Mouse (Mus musculus) liver, embryonic 14.5 days (tissue): ENCODE measurements around the gene Olfr266. TPM values are rescaled to one million over a fixed set of nuclear protein-coding genes. Genes with fewer than 3 reads are reported as not detected.

ENCODE experiments used
- ATAC-seq: fragments of 200-750 bp; cut with Nextera tagmentation; 2 replicates; pipeline ENCODE4 v1.8.0; 2017; ENCODE audit warnings: moderate number of reproducible peaks, mild to moderate bottlenecking, moderate library complexity; ENCODE audit not compliant: insufficient read depth
- DNase-seq, 3 experiments: peaks; one replicate each; pipeline ENCODE4 v3.0.0-alpha.2; 2012 to 2013; ENCODE audit warnings: low read depth in 3 of 3, low spot score in 3 of 3
- H3K27ac ChIP-seq: fragments of 300-500 bp; sonication (generic); 2 replicates; pipeline ENCODE4 v1.5.1; 2014; ENCODE audit warnings: moderate library complexity, mild to moderate bottlenecking, control low read depth, inconsistent platforms
- H3K27me3 ChIP-seq: fragments of 300-500 bp; sonication (generic); 2 replicates; pipeline ENCODE4 v1.6.1; 2014; ENCODE audit warnings: mild to moderate bottlenecking, low read length, moderate library complexity; ENCODE audit not compliant: control insufficient read depth, insufficient read depth
- H3K36me3 ChIP-seq: fragments of 300-500 bp; sonication (generic); replicated peaks from 2 replicates; pipeline ENCODE4 v1.6.1; 2014; ENCODE audit warnings: low read depth; ENCODE audit not compliant: control insufficient read depth, insufficient read depth
- H3K4me1 ChIP-seq, 2 experiments: fragments of 200-500 bp in 1 of 2; fragments of 300-500 bp in 1 of 2; sonication (generic) in 1 of 2; replicated peaks; 2 replicates each; pipeline ENCODE4 v1.6.1; 2012 to 2014; ENCODE audit warnings: antibody characterized with exemption in 1 of 2, inconsistent platforms in 1 of 2, low read length in 1 of 2; ENCODE audit not compliant: control insufficient read depth in 2 of 2, insufficient read depth in 2 of 2
- H3K4me2 ChIP-seq: fragments of 300-500 bp; sonication (generic); 2 replicates; pipeline ENCODE4 v1.6.1; 2014; ENCODE audit warnings: low read depth, mild to moderate bottlenecking, control low read depth, moderate library complexity
- H3K4me3 ChIP-seq, 2 experiments: fragments of 200-500 bp in 1 of 2; fragments of 300-500 bp in 1 of 2; sonication (generic) in 1 of 2; 2 replicates each; pipeline ENCODE4 v1.5.1; 2012 to 2014; ENCODE audit warnings: low read depth in 2 of 2, low read length in 2 of 2, mild to moderate bottlenecking in 2 of 2, control low read depth in 1 of 2, inconsistent platforms in 1 of 2, moderate library complexity in 1 of 2; ENCODE audit not compliant: insufficient read depth in 1 of 2
- H3K9ac ChIP-seq: fragments of 300-500 bp; sonication (generic); replicated peaks from 2 replicates; pipeline ENCODE4 v1.6.1; 2014; ENCODE audit warnings: mild to moderate bottlenecking, control low read depth, moderate library complexity
- H3K9me3 ChIP-seq: fragments of 300-500 bp; sonication (generic); 2 replicates; pipeline ENCODE4 v1.6.1; 2016; ENCODE audit warnings: low read length, mixed read lengths; ENCODE audit not compliant: control insufficient read depth
- CTCF ChIP-seq: IDR thresholded peaks from 2 replicates; pipeline ENCODE4 v1.5.1; 2016; ENCODE audit warnings: antibody characterized with exemption, low read depth, control low read depth
- EP300 ChIP-seq: IDR thresholded peaks from 2 replicates; pipeline ENCODE4 v1.6.1; 2016; ENCODE audit warnings: antibody characterized with exemption, low read depth
- WGBS: fragments of 180-500 bp; shearing (Covaris S2); extraction: QIAGEN DNeasy Blood & Tissue Kit; methylation state at CpG from one replicate; pipeline ENCODE4 v1.1.7; 2014; ENCODE audit not compliant: insufficient replicate concordance; 5-methylcytosine and 5-hydroxymethylcytosine counted together
- polyA plus RNA-seq, 2 experiments: library from polyadenylated mRNA; depleted of rRNA in 1 of 2; stranded (reverse) in 1 of 2; unstranded in 1 of 2; fragments of >200 nt; fragmentation: Nextera tagmentation in 1 of 2; extraction: Ambion mirVana in 1 of 2; gene quantifications; 2 replicates each; pipeline versions ENCODE4 v1.2.1 to v1.2.3; 2012 to 2014

Olfr266 gene
- polyA plus RNA-seq, 2 experiments, result not detected

- TF ChIP-seq EP300, result no peak
- TF ChIP-seq CTCF, result no peak
- WGBS, result 32% methylated on average over 2 of the region's 2 CpGs
- H3K27ac ChIP-seq, result no peak overlapping the region
These were observed 17.0 kb downstream of the Olfr266 start for GRCm38 (mm10) chr3:106808972-106809695.

GRCm38 (mm10) chr3:106798079-106798478, 28.0 kb downstream of the Olfr266 start:
- H3K4me3 ChIP-seq, result no peak overlapping the region
- no peak overlapping the region for H3K27ac ChIP-seq
- DNase-seq (no peak), ATAC-seq (no peak)
- H3K4me1 ChIP-seq, result no peaks in the 10 kb centered on the region
- H3K9ac ChIP-seq, result no peak overlapping the region
- TF ChIP-seq EP300 (no peak), CTCF (no peak)
- H3K4me2 ChIP-seq, result no peak overlapping the region
- no peaks in the 10 kb centered on the region for H3K9me3 ChIP-seq
- no peaks in the 10 kb centered on the region for H3K36me3 ChIP-seq
- H3K27me3 ChIP-seq, result no peaks in the 10 kb centered on the region

More at GRCm38 (mm10) chr3:106808972-106809695, 17.0 kb downstream of the Olfr266 start:
- no peak overlapping the region for H3K4me2 ChIP-seq
- no peak overlapping the region for H3K4me3 ChIP-seq
- H3K9ac ChIP-seq, result no peak overlapping the region
- no peak for ATAC-seq
- H3K36me3 ChIP-seq, result no peaks in the 10 kb centered on the region
- no peaks in the 10 kb centered on the region for H3K9me3 ChIP-seq
- no peak for DNase-seq
- H3K4me1 ChIP-seq, result no peaks in the 10 kb centered on the region
- H3K27me3 ChIP-seq, result no peaks in the 10 kb centered on the region

- DNase-seq (no peak), ATAC-seq (peak; percentile 31; the same call in 1 of the 2 replicates)
- no peak within 1 kb of the TSS for H3K9ac ChIP-seq
- 11% methylated on average over 2 of the region's 2 CpGs for WGBS
- 0 out of 2 replicates have a peak within 1 kb of the TSS, but pooled peaks have one; percentile 27 for H3K27ac ChIP-seq
- no peak for TF ChIP-seq EP300
- TF ChIP-seq CTCF, result no peak
- peak within 1 kb of the TSS; percentile 20; the same call in 1 of the 2 replicates for H3K4me2 ChIP-seq
- no peaks in the 10 kb centered on the region for H3K4me1 ChIP-seq
- peak within 1 kb of the TSS in 1 of 2 experiments; percentile 18; a peak in 2 of 4 replicates for H3K4me3 ChIP-seq
- H3K36me3 ChIP-seq, result no peaks in the 10 kb centered on the region
- H3K27me3 ChIP-seq, result no peaks in the 10 kb centered on the region
- H3K9me3 ChIP-seq, result no peaks in the 10 kb centered on the region
These were observed 36.2 kb downstream of the Olfr266 start, which contains the start of gene Cd53 for GRCm38 (mm10) chr3:106789930-106790329. Gene Cd53, minus strand, starts transcription at chr3:106790149.

GRCm38 (mm10) chr3:106788440-106788887, 37.6 kb downstream of the Olfr266 start:
- Histone ChIP-seq H3K4me2 (no peak overlapping the region), H3K9me3 (no peaks in the 10 kb centered on the region), H3K27me3 (no peaks in the 10 kb centered on the region), H3K4me3 (no peak overlapping the region), H3K9ac (no peak overlapping the region), H3K27ac (no peak overlapping the region), H3K36me3 (no peaks in the 10 kb centered on the region), H3K4me1 (no peaks in the 10 kb centered on the region)
- ATAC-seq (peak; percentile 50; the same call in 1 of the 2 replicates), DNase-seq (no peak)
- TF ChIP-seq CTCF, result no peak
- TF ChIP-seq EP300, result no peak
- WGBS, result 5% methylated on average over 2 of the region's 2 CpGs

GRCm38 (mm10) chr3:106787972-106788371, 38.1 kb downstream of the Olfr266 start:
- no peaks in the 10 kb centered on the region for H3K4me1 ChIP-seq

More at GRCm38 (mm10) chr3:106787972-106788371, 38.1 kb downstream of the Olfr266 start:
- no peak overlapping the region for H3K9ac ChIP-seq
- TF ChIP-seq CTCF, result no peak
- TF ChIP-seq EP300, result no peak
- ATAC-seq (peak; percentile 35; the same call in 1 of the 2 replicates), DNase-seq (no peak)
- no peaks in the 10 kb centered on the region for H3K36me3 ChIP-seq
- peak overlapping the region; percentile 18; the same call in 1 of the 2 replicates for H3K4me2 ChIP-seq
- H3K9me3 ChIP-seq, result no peaks in the 10 kb centered on the region
- no peaks in the 10 kb centered on the region for H3K27me3 ChIP-seq
- H3K27ac ChIP-seq, result no peak overlapping the region
- no peak overlapping the region for H3K4me3 ChIP-seq
